Mouse (Mus musculus): ENCODE results near the gene Fam163a.

GRCm38 (mm10) chr1:156070106-156070505 is 134.7 kb downstream of the Fam163a start:
- TF ChIP-seq POLR2A (IDR thresholded peaks at IDR 0.05; ENCODE audit: control insufficient read depth, low read depth, low read length) (no peak), CTCF (IDR thresholded peaks at IDR 0.05; ENCODE audit: control insufficient read depth, insufficient read depth, insufficient replicate concordance, low read depth, low read length) (no peak)
